Mouse (Mus musculus): ENCODE results near the gene Hoxc11. TPM values are rescaled to one million over a fixed set of nuclear protein-coding genes. Genes with fewer than 3 reads are reported as not detected.

The Hoxc11 gene
- polyA plus RNA-seq, 1 experiment, result not detected

DNA sequence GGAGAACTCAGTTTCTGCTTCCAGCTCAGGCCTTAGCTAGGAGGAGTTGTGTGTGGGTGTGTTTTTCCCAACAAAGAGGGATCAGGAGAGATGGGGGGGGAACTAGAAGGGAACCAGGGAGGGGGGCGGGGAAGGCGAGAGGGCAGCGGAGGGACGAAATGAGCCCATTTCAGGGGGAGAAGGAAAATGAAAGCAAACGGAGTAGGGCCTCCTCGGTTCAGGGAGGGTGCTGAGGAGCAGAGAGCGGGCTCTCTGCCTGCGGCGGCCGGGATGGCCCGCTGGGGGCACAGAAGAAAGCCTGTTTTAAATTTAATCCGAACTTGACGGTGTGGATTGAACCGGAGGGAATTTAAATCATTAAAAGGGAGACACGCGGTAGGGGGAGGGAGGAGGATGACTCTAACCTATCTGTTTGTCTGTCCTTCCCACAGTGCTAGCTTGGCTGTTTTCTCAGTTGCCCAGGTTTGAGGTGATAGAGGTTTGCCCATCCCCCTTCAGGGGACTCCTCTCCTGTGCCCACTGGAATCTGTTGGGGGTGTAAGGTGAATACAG is 23.3 kb downstream of the Hoxc11 start:
- WGBS, result 5% methylated on average over 16 of the region's 16 CpGs
- Histone ChIP-seq H3K27ac (ENCODE audit: insufficient read depth, low read length) (no peak overlapping the region), H3K27me3 (ENCODE audit: control insufficient read depth, insufficient read depth, low read length) (peaks cover 22% of the 10 kb centered on the region; the same call in 1 of the 2 replicates), H3K4me1 (ENCODE audit: control insufficient read depth, insufficient read depth, low read length) (no peaks in the 10 kb centered on the region), H3K4me3 (replicated peaks; ENCODE audit: insufficient read depth, low read depth, low read length) (no peak overlapping the region)
- DNase-seq, result no peak
- TF ChIP-seq CTCF (IDR thresholded peaks at IDR 0.05; ENCODE audit: borderline replicate concordance, insufficient read depth, low read depth, low read length), result no peak
- TF ChIP-seq POLR2A (IDR thresholded peaks at IDR 0.05; ENCODE audit: borderline replicate concordance, insufficient read depth, low read length), result no peak

DNA sequence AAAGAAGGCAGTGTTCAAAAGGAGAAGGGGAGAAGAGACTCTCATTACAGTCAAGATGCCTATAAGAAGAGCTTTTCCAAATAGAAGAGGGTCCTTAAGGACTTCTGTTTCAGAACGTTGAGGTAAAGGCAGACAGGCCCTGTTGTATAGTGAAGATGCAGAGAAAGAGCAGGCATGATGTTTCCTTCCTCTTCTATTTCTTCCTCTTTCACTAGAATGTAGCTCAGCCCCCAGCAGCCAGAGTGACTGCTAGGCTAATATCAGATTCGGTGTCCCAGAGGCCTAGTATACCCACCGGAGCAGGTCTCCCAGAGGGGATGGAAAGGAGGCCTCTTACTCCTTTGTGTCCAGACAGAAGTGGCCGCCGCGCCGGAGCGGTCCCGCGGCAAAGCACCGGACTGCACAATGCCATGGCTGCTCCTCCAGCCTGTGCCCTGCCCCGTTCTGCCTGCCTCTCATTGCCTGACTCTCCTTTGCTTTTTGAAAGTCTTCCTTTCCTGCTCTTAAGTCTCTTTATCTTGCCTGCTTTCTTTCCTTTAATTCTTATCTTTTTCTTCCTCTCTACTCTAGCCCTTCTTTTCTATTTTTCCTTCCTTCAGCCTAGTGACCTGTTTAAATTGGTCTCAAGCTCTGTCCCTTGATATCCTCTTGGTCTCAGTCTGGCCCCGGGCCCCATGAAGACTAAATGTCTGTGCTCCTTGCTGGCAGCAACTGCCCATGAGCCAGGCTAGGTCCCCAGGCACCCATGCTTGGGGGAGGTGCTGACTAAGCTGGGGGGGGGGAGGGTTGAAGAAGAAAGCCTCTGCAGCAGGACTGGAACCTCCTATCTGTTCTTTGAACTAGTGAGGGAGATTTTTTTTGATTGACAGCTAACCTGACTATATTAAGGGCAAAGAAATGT is 24.6 kb downstream of the Hoxc11 start:
- no peak overlapping the region for H3K27ac ChIP-seq (ENCODE audit: insufficient read depth, low read length)
- no peak for TF ChIP-seq POLR2A (IDR thresholded peaks at IDR 0.05; ENCODE audit: borderline replicate concordance, insufficient read depth, low read length)
- H3K27me3 ChIP-seq (ENCODE audit: control insufficient read depth, insufficient read depth, low read length), result peaks cover 22% of the 10 kb centered on the region; the same call in 1 of the 2 replicates
- no peak overlapping the region for H3K4me3 ChIP-seq (replicated peaks; ENCODE audit: insufficient read depth, low read depth, low read length)
- DNase-seq, result no peak
- 10% methylated on average over 13 of the region's 13 CpGs for WGBS
- no peaks in the 10 kb centered on the region for H3K4me1 ChIP-seq (ENCODE audit: control insufficient read depth, insufficient read depth, low read length)

DNA sequence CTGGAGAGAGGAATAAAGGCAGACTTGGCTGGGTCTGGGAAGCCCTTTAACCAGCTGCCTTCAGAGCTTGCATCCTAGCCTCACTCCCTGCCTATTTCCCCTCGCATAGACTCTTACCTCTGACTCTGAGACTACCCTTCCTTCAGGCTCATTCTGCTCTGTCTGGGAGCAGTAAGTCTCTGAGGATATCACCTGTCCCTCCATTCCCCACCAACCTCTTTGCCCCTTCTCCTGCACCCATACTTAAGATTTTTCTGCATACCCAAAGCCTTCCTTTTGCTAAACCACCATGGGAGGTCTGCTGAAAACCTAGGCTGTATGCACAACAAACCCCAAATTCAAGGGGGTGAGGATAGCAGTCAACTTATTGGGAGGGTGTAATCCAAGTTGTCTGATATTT is 25.7 kb downstream of the Hoxc11 start:
- DNase-seq, result no peak
- Histone ChIP-seq H3K27ac (ENCODE audit: insufficient read depth, low read length) (no peak overlapping the region), H3K4me1 (ENCODE audit: control insufficient read depth, insufficient read depth, low read length) (no peaks in the 10 kb centered on the region), H3K4me3 (replicated peaks; ENCODE audit: insufficient read depth, low read depth, low read length) (no peak overlapping the region), H3K27me3 (ENCODE audit: control insufficient read depth, insufficient read depth, low read length) (peaks cover 21% of the 10 kb centered on the region; the same call in 1 of the 2 replicates)
- TF ChIP-seq POLR2A (IDR thresholded peaks at IDR 0.05; ENCODE audit: borderline replicate concordance, insufficient read depth, low read length) (no peak), CTCF (IDR thresholded peaks at IDR 0.05; ENCODE audit: borderline replicate concordance, insufficient read depth, low read depth, low read length) (no peak)
- WGBS, result 4% methylated on average over 1 of the region's 1 CpGs

GRCm38 (mm10) chr15:102980352-102980751 is 26.1 kb downstream of the Hoxc11 start:
- H3K27me3 ChIP-seq (ENCODE audit: control insufficient read depth, insufficient read depth, low read length), result peaks cover 19% of the 10 kb centered on the region; the same call in 1 of the 2 replicates
- no peak overlapping the region for H3K27ac ChIP-seq (ENCODE audit: insufficient read depth, low read length)
- no peak for DNase-seq
- H3K4me1 ChIP-seq (ENCODE audit: control insufficient read depth, insufficient read depth, low read length), result no peaks in the 10 kb centered on the region
- 4% methylated on average over 11 of the region's 11 CpGs for WGBS
- TF ChIP-seq POLR2A (IDR thresholded peaks at IDR 0.05; ENCODE audit: borderline replicate concordance, insufficient read depth, low read length) (no peak), CTCF (IDR thresholded peaks at IDR 0.05; ENCODE audit: borderline replicate concordance, insufficient read depth, low read depth, low read length) (no peak)
- H3K4me3 ChIP-seq (replicated peaks; ENCODE audit: insufficient read depth, low read depth, low read length), result no peak overlapping the region

- TF ChIP-seq POLR2A (IDR thresholded peaks at IDR 0.05; ENCODE audit: borderline replicate concordance, insufficient read depth, low read length) (no peak), CTCF (IDR thresholded peaks at IDR 0.05; ENCODE audit: borderline replicate concordance, insufficient read depth, low read depth, low read length) (no peak)
- H3K4me1 ChIP-seq (ENCODE audit: control insufficient read depth, insufficient read depth, low read length), result no peaks in the 10 kb centered on the region
- H3K27ac ChIP-seq (ENCODE audit: insufficient read depth, low read length), result no peak overlapping the region
- H3K4me3 ChIP-seq (replicated peaks; ENCODE audit: insufficient read depth, low read depth, low read length), result no peak overlapping the region
- 1% methylated on average over 14 of the region's 14 CpGs for WGBS
- no peak for DNase-seq
- H3K27me3 ChIP-seq (ENCODE audit: control insufficient read depth, insufficient read depth, low read length), result peaks cover 18% of the 10 kb centered on the region; the same call in 1 of the 2 replicates
These were observed 26.7 kb downstream of the Hoxc11 start for GRCm38 (mm10) chr15:102980912-102981311.

- WGBS, result 1% methylated on average over 88 of the region's 88 CpGs
- no peak for DNase-seq
- Histone ChIP-seq H3K27ac (ENCODE audit: insufficient read depth, low read length) (no peak overlapping the region), H3K4me1 (ENCODE audit: control insufficient read depth, insufficient read depth, low read length) (no peaks in the 10 kb centered on the region), H3K4me3 (replicated peaks; ENCODE audit: insufficient read depth, low read depth, low read length) (no peak overlapping the region), H3K27me3 (ENCODE audit: control insufficient read depth, insufficient read depth, low read length) (peaks cover 14% of the 10 kb centered on the region; the same call in 1 of the 2 replicates)
- no peak for TF ChIP-seq POLR2A (IDR thresholded peaks at IDR 0.05; ENCODE audit: borderline replicate concordance, insufficient read depth, low read length)
- TF ChIP-seq CTCF (IDR thresholded peaks at IDR 0.05; ENCODE audit: borderline replicate concordance, insufficient read depth, low read depth, low read length), result no peak
These were observed 27.4 kb downstream of the Hoxc11 start for GRCm38 (mm10) chr15:102981379-102982288.

DNA sequence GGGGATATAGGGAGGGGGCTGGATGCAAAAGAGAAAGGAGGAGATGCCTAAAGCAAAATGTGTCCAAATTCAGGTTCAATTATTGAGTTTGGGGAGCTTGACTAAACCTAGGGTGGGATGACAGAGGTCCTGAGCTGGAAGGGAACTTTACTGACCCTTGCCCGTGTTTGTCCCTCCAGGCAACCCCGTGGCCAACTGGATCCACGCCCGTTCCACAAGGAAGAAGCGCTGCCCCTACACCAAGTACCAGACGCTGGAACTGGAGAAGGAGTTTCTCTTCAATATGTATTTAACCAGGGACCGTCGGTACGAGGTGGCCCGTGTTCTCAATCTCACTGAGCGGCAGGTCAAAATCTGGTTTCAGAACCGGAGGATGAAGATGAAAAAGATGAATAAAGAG is 29.5 kb downstream of the Hoxc11 start:
- H3K4me3 ChIP-seq (replicated peaks; ENCODE audit: insufficient read depth, low read depth, low read length), result no peak overlapping the region
- no peak for DNase-seq
- no peaks in the 10 kb centered on the region for H3K4me1 ChIP-seq (ENCODE audit: control insufficient read depth, insufficient read depth, low read length)
- H3K27ac ChIP-seq (ENCODE audit: insufficient read depth, low read length), result no peak overlapping the region
- TF ChIP-seq CTCF (IDR thresholded peaks at IDR 0.05; ENCODE audit: borderline replicate concordance, insufficient read depth, low read depth, low read length) (no peak), POLR2A (IDR thresholded peaks at IDR 0.05; ENCODE audit: borderline replicate concordance, insufficient read depth, low read length) (no peak)
- H3K27me3 ChIP-seq (ENCODE audit: control insufficient read depth, insufficient read depth, low read length), result peaks cover 11% of the 10 kb centered on the region; the same call in 1 of the 2 replicates
- 3% methylated on average over 12 of the region's 12 CpGs for WGBS

All from cerebellum, adult 2 months (tissue).